Mouse (Mus musculus): ENCODE measurements at regions not wholly inside any gene's neighbourhood (a gene's known extent, or its start where the extent isn't known, plus 50 kb on each side); places are given as distances from the start of the nearest gene placed in this dataset.

DNA sequence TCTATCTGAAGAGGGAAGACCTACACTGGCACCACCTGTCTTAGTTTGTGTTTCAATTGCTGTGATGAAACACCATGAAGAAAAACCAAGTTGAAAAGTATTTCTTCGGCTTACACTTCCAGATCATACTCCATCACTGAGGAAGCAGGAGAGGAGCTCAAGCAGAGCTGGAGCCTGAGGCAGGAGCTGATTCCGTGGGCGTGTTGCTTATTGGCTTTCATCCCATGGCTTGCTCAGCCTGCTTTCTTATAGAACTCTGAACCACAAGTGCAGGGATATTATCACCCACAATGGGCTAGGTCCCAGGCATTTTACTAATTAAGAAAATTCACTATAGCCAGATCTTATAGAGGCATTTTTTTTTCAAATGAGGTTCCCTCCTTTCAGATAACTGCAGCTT lies 384.7 kb downstream of the Rfpl4b start:
- ATAC-seq (no peak), DNase-seq (no peak)
- H3K9me3 ChIP-seq (ENCODE audit: low read length): no peaks in the 10 kb centered on the region; the same call in 1 of the 2 replicates
- H3K27me3 ChIP-seq (ENCODE audit: insufficient read depth, low read length): no peaks in the 10 kb centered on the region
- H3K36me3 ChIP-seq (replicated peaks; ENCODE audit: insufficient read depth, low read length): no peaks in the 10 kb centered on the region
- H3K4me3 ChIP-seq (ENCODE audit: low read depth, low read length): no peak overlapping the region
- 61% methylated on average over 3 of the region's 3 CpGs for WGBS (ENCODE audit: insufficient replicate concordance)
- no peaks in the 10 kb centered on the region for H3K4me1 ChIP-seq (ENCODE audit: insufficient read depth)
- H3K27ac ChIP-seq (ENCODE audit: low read depth): no peak overlapping the region
- TF ChIP-seq CTCF (IDR thresholded peaks at IDR 0.05; ENCODE audit: low read depth) (no peak), EP300 (IDR thresholded peaks at IDR 0.05; ENCODE audit: low read depth) (no peak)
- H3K4me2 ChIP-seq (ENCODE audit: low read depth, low read length): no peak overlapping the region
- no peak overlapping the region for H3K9ac ChIP-seq (replicated peaks)

DNA sequence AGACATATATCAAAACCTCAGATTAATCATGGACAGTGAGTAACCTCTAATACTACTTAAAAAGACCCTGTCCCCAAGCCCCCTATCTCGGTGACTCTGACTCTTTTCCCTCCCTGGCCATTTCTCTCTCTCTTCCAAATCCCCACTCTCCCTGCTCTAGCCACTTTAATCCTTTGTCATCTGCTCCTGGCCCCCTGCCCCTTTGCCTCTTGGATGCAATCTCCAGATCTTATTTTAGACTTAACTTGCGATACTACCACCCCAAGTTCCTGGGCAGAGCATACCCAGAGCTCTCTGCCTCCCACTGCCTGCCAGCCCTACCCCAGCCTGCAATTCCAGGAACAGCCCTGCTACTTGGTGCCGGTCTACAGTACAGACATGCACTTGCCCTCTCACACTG lies 400.0 kb downstream of the Rfpl4b start:
- Histone ChIP-seq H3K4me3 (ENCODE audit: low read depth, low read length) (no peak overlapping the region), H3K9ac (replicated peaks) (no peak overlapping the region), H3K36me3 (replicated peaks; ENCODE audit: insufficient read depth, low read length) (no peaks in the 10 kb centered on the region), H3K4me1 (ENCODE audit: insufficient read depth) (no peaks in the 10 kb centered on the region), H3K27me3 (ENCODE audit: insufficient read depth, low read length) (no peaks in the 10 kb centered on the region), H3K9me3 (ENCODE audit: low read length) (no peaks in the 10 kb centered on the region), H3K27ac (ENCODE audit: low read depth) (no peak overlapping the region), H3K4me2 (ENCODE audit: low read depth, low read length) (no peak overlapping the region)
- 69% methylated on average over 3 of the region's 3 CpGs for WGBS (ENCODE audit: insufficient replicate concordance)
- DNase-seq: no peak
- no peak for TF ChIP-seq CTCF (IDR thresholded peaks at IDR 0.05; ENCODE audit: low read depth)
- TF ChIP-seq EP300 (IDR thresholded peaks at IDR 0.05; ENCODE audit: low read depth): no peak
- ATAC-seq: no peak

DNA sequence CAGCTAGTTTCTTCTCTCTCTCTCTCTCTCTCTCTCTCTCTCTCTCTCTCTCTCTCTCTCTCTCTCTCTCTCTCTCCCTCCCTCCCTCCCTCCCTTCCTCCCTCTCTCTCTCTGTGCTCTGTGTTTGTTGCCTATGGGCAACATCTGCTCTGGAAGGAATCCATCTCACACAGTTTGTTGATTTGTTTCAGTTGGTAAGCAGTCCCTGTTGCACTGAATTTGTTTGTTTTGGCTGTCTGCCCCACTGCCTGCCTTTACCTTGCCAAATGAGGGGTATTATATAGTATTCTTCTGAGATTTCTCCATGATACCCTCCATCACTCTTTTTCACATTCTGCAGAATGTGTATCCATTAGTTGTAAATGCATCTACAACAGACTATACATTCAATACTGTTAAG lies 401.8 kb downstream of the Rfpl4b start:
- H3K9me3 ChIP-seq (ENCODE audit: low read length): no peaks in the 10 kb centered on the region
- H3K27me3 ChIP-seq (ENCODE audit: insufficient read depth, low read length): no peaks in the 10 kb centered on the region
- H3K4me2 ChIP-seq (ENCODE audit: low read depth, low read length): no peak overlapping the region
- ATAC-seq (no peak), DNase-seq (no peak)
- no peak for TF ChIP-seq EP300 (IDR thresholded peaks at IDR 0.05; ENCODE audit: low read depth)
- H3K4me3 ChIP-seq (ENCODE audit: low read depth, low read length): no peak overlapping the region
- no peak overlapping the region for H3K9ac ChIP-seq (replicated peaks)
- H3K36me3 ChIP-seq (replicated peaks; ENCODE audit: insufficient read depth, low read length): no peaks in the 10 kb centered on the region
- H3K27ac ChIP-seq (ENCODE audit: low read depth): no peak overlapping the region
- no peaks in the 10 kb centered on the region for H3K4me1 ChIP-seq (ENCODE audit: insufficient read depth)

DNA sequence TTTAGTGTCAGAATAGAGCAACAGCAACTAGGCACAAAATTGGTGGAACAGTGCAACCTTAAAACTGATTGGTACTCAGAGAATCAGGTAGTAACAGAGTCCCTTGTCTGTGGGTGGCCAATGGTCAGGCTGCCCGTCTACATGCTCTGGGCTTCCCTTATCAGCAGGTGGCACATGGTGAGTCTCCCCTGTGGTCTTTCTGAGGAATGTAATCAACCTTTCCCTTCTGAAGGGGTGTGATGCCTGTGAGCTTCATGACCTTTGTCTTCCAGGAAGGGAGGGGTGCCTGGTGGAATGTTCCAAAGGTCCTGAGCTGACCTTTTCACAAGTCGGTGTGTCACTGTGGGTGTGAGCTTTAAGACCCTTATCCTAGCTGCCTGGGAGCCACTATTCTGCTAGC lies 438.4 kb downstream of the Rfpl4b start:
- no peak for DNase-seq
- TF ChIP-seq CTCF (IDR thresholded peaks at IDR 0.05; ENCODE audit: low read depth) (no peak), EP300 (IDR thresholded peaks at IDR 0.05; ENCODE audit: low read depth) (no peak)
- WGBS (ENCODE audit: insufficient replicate concordance): 15% methylated on average over 2 of the region's 2 CpGs
- Histone ChIP-seq H3K4me2 (ENCODE audit: low read depth, low read length) (no peak overlapping the region), H3K4me1 (ENCODE audit: insufficient read depth) (no peaks in the 10 kb centered on the region), H3K27ac (ENCODE audit: low read depth) (no peak overlapping the region), H3K9me3 (ENCODE audit: low read length) (no peaks in the 10 kb centered on the region), H3K9ac (replicated peaks) (no peak overlapping the region), H3K27me3 (ENCODE audit: insufficient read depth, low read length) (no peaks in the 10 kb centered on the region), H3K36me3 (replicated peaks; ENCODE audit: insufficient read depth, low read length) (no peaks in the 10 kb centered on the region), H3K4me3 (ENCODE audit: low read depth, low read length) (no peak overlapping the region)
- ATAC-seq: no peak

DNA sequence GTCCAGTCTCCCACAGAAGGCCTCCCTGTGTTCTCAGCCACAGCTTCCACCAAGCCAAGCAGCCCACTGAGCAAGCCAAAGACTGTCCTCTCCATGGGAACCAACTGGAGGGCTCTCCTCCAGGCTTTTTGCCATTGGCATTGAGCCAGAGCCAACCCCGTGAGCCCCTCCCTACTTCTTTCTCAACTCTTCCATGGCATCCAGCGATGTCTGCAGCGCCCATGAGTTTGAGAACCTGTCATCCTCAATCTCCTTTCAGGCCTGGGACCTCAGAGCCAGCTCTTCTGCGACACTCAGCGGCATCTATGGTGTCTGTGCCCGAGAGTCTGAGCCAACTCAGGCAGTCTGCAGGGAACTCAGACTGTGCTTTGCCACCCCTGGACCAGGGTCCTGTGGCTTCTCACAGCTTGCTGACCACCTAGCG lies 439.7 kb downstream of the Rfpl4b start:
- Histone ChIP-seq H3K36me3 (replicated peaks; ENCODE audit: insufficient read depth, low read length) (no peaks in the 10 kb centered on the region), H3K4me1 (ENCODE audit: insufficient read depth) (no peaks in the 10 kb centered on the region), H3K27me3 (ENCODE audit: insufficient read depth, low read length) (no peaks in the 10 kb centered on the region), H3K9me3 (ENCODE audit: low read length) (no peaks in the 10 kb centered on the region), H3K27ac (ENCODE audit: low read depth) (no peak overlapping the region), H3K9ac (replicated peaks) (no peak overlapping the region), H3K4me2 (ENCODE audit: low read depth, low read length) (no peak overlapping the region), H3K4me3 (ENCODE audit: low read depth, low read length) (no peak overlapping the region)
- ATAC-seq (no peak), DNase-seq (no peak)
- TF ChIP-seq CTCF (IDR thresholded peaks at IDR 0.05; ENCODE audit: low read depth) (no peak), EP300 (IDR thresholded peaks at IDR 0.05; ENCODE audit: low read depth) (no peak)
- WGBS (ENCODE audit: insufficient replicate concordance): 67% methylated on average over 7 of the region's 7 CpGs

DNA sequence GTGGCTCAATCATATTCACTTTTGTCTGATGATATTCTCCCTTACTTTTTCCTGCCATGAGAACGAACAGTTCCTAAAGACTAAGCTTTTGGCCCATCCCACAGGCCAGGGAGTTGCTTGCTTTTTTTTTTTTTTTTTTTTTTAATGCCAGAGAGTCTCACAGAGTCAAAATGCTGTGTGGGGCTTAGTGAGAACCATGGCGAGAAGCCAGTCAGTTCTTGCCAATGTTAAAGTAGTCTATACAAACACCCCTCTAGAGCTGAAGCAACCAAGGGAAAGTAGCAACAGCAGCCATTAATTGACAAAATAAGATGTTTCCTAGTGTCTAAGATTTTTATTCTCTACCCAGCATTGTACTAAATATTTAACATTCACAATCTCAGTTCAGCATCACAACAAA lies 441.2 kb downstream of the Rfpl4b start:
- H3K9ac ChIP-seq (replicated peaks): no peak overlapping the region
- DNase-seq (no peak), ATAC-seq (no peak)
- H3K4me2 ChIP-seq (ENCODE audit: low read depth, low read length): no peak overlapping the region
- no peaks in the 10 kb centered on the region for H3K4me1 ChIP-seq (ENCODE audit: insufficient read depth)
- H3K9me3 ChIP-seq (ENCODE audit: low read length): no peaks in the 10 kb centered on the region
- no peak overlapping the region for H3K27ac ChIP-seq (ENCODE audit: low read depth)
- no peaks in the 10 kb centered on the region for H3K27me3 ChIP-seq (ENCODE audit: insufficient read depth, low read length)
- no peak overlapping the region for H3K4me3 ChIP-seq (ENCODE audit: low read depth, low read length)
- H3K36me3 ChIP-seq (replicated peaks; ENCODE audit: insufficient read depth, low read length): no peaks in the 10 kb centered on the region
- TF ChIP-seq CTCF (IDR thresholded peaks at IDR 0.05; ENCODE audit: low read depth) (no peak), EP300 (IDR thresholded peaks at IDR 0.05; ENCODE audit: low read depth) (no peak)
- WGBS (ENCODE audit: insufficient replicate concordance): 66% methylated on average over 2 of the region's 2 CpGs

DNA sequence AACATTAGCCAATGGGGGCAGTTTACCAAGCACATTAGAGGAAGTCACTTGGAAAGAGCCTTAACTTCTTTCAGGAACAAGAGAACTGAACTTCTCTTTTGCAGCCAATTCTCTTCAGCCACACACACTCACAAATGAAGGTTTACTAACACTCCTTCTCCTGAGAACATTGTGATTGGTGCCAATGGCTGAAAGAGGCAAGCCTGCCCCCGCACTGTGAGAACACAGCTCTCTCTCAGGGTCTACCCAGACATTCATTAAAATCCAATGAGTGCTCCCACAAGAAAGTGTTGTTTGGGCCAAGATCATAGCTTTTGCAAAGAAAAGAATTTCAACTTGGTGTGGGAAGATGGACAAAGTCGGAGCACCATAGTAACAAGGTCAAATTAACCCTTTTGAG lies 454.8 kb downstream of the Rfpl4b start:
- TF ChIP-seq CTCF (IDR thresholded peaks at IDR 0.05; ENCODE audit: low read depth) (no peak), EP300 (IDR thresholded peaks at IDR 0.05; ENCODE audit: low read depth) (no peak)
- Histone ChIP-seq H3K9me3 (ENCODE audit: low read length) (no peaks in the 10 kb centered on the region), H3K27me3 (ENCODE audit: insufficient read depth, low read length) (no peaks in the 10 kb centered on the region), H3K4me1 (ENCODE audit: insufficient read depth) (no peaks in the 10 kb centered on the region), H3K4me3 (ENCODE audit: low read depth, low read length) (no peak overlapping the region), H3K4me2 (ENCODE audit: low read depth, low read length) (no peak overlapping the region), H3K9ac (replicated peaks) (no peak overlapping the region), H3K27ac (ENCODE audit: low read depth) (no peak overlapping the region), H3K36me3 (replicated peaks; ENCODE audit: insufficient read depth, low read length) (no peaks in the 10 kb centered on the region)
- ATAC-seq (no peak), DNase-seq (no peak)
- WGBS (ENCODE audit: insufficient replicate concordance): 70% methylated on average over 2 of the region's 2 CpGs
